Mouse (Mus musculus): ENCODE measurements around the gene Rptor.

DNA sequence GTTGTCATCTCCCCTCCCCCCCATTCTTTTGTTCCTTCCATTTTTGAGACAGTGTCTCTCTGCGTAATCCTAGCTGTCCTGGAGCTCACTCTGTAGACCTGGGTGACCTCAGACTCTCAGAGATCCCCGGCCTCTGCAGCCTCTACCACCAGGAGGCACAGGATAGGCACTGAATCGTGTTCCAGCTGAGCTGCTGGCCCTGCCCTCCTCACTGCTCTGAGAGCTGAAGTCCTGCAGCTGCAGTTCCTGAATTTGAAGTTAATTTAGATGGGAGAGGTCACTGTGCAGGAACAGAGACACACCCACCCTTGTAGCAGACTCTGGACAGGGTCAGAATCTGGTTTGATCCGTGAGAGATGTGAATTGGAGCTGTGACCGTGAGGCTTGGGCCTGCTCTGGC, 112.7 kb downstream of the Rptor start:
- TF ChIP-seq POLR2A (IDR thresholded peaks at IDR 0.05; ENCODE audit: insufficient read depth, low read depth, low read length) (no peak), CTCF (IDR thresholded peaks at IDR 0.05) (no peak)

All from heart, adult 2 months (tissue).